Comparison of ENCODE assay signal across 7 mouse cellular contexts in genomic region chr2:91458673-91459391, GRCm38 (mm10). TPM values are rescaled to one million over a fixed set of nuclear protein-coding genes. Genes with fewer than 3 reads are reported as not detected.
DNase-seq lines count a peak whose midpoint lies in the region; ATAC-seq and TF ChIP-seq lines count a peak whose summit lies in the region.

No protein-coding gene starts in this region.

- peak; percentile 41 for ATAC-seq in embryonic facial prominence, embryonic 14.5 days (ENCODE audit: low read depth)
- ATAC-seq in hindbrain, embryonic 12.5 days (ENCODE audit: low FRiP score) = no peak
- ATAC-seq in limb, embryonic 11.5 days (ENCODE audit: insufficient number of reproducible peaks, low FRiP score, low TSS enrichment, low read depth) = peak; percentile 24; the same call in 1 of the 2 replicates

- H3K27me3 ChIP-seq in E14TG2a.4 (ENCODE audit: insufficient read depth, low read length) = peaks cover 59% of the 10 kb centered on the region
- no peaks in the 10 kb centered on the region for H3K27me3 ChIP-seq in embryonic facial prominence, embryonic 14.5 days (replicated peaks; ENCODE audit: control insufficient read depth, insufficient read depth, low read length)
- H3K27me3 ChIP-seq in hindbrain, embryonic 12.5 days = no peaks in the 10 kb centered on the region
- no peaks in the 10 kb centered on the region for H3K27me3 ChIP-seq in limb, embryonic 11.5 days (ENCODE audit: control insufficient read depth, insufficient read depth, low read length)

- no peak for TF ChIP-seq CTCF in E14TG2a.4 (conservative IDR thresholded peaks at IDR 0.05; ENCODE audit: low read length)

- peak overlapping the region; percentile 91 for H3K4me3 ChIP-seq in E14TG2a.4 (replicated peaks; ENCODE audit: low read length)
- peak overlapping the region; percentile 81 for H3K4me3 ChIP-seq in embryonic facial prominence, embryonic 14.5 days (ENCODE audit: low read depth, low read length)
- peak overlapping the region; percentile 74 for H3K4me3 ChIP-seq in hindbrain, embryonic 12.5 days
- H3K4me3 ChIP-seq in limb, embryonic 11.5 days (ENCODE audit: low read depth, low read length) = peak overlapping the region; percentile 89

- peaks cover 45% of the 10 kb centered on the region for H3K4me1 ChIP-seq in E14TG2a.4 (replicated peaks; ENCODE audit: low read depth, low read length)
- H3K4me1 ChIP-seq in embryonic facial prominence, embryonic 14.5 days (ENCODE audit: control insufficient read depth, insufficient read depth, low read length) = peaks cover 27% of the 10 kb centered on the region
- H3K4me1 ChIP-seq in hindbrain, embryonic 12.5 days = peaks cover 41% of the 10 kb centered on the region
- H3K4me1 ChIP-seq in limb, embryonic 11.5 days (ENCODE audit: control insufficient read depth, insufficient read depth, low read length) = peaks cover 21% of the 10 kb centered on the region

- H3K4me2 ChIP-seq in embryonic facial prominence, embryonic 14.5 days (ENCODE audit: low read depth, low read length) = peak overlapping the region; percentile 70
- peak overlapping the region; percentile 96 for H3K4me2 ChIP-seq in hindbrain, embryonic 12.5 days (replicated peaks)
- H3K4me2 ChIP-seq in limb, embryonic 11.5 days (ENCODE audit: low read depth, severe bottlenecking) = peak overlapping the region; percentile 73

- H3K9me3 ChIP-seq in E14TG2a.4 (ENCODE audit: low read length) = peaks cover 6% of the 10 kb centered on the region
- no peaks in the 10 kb centered on the region for H3K9me3 ChIP-seq in embryonic facial prominence, embryonic 14.5 days (ENCODE audit: control insufficient read depth, low read length)
- no peaks in the 10 kb centered on the region for H3K9me3 ChIP-seq in hindbrain, embryonic 12.5 days (replicated peaks)
- H3K9me3 ChIP-seq in limb, embryonic 11.5 days (ENCODE audit: control insufficient read depth, low read length) = no peaks in the 10 kb centered on the region

- peak; percentile 23 for DNase-seq in 3T3-L1 (ENCODE audit: low read depth, low spot score)
- DNase-seq in embryonic facial prominence, embryonic 14.5 days (ENCODE audit: low spot score) = peak; percentile 91
- DNase-seq in limb, embryonic 11.5 days (ENCODE audit: low spot score) = peak; percentile 72
- peak; percentile 83 for DNase-seq in mesoderm, embryonic 11.5 days (ENCODE audit: low read depth, low spot score)
- peak; percentile 63 for DNase-seq in yolk sac, embryonic 10.5 days (ENCODE audit: low spot score)

- peak overlapping the region; percentile 90 for H3K9ac ChIP-seq in embryonic facial prominence, embryonic 14.5 days (ENCODE audit: low read depth, low read length)
- peak overlapping the region; percentile 83 for H3K9ac ChIP-seq in hindbrain, embryonic 12.5 days
- peak overlapping the region; percentile 85 for H3K9ac ChIP-seq in limb, embryonic 11.5 days (ENCODE audit: low read length)

- H3K36me3 ChIP-seq in E14TG2a.4 (ENCODE audit: insufficient read depth, low read length) = no peaks in the 10 kb centered on the region
- no peaks in the 10 kb centered on the region for H3K36me3 ChIP-seq in embryonic facial prominence, embryonic 14.5 days (ENCODE audit: control insufficient read depth, insufficient read depth, low read length)
- H3K36me3 ChIP-seq in hindbrain, embryonic 12.5 days = no peaks in the 10 kb centered on the region
- no peaks in the 10 kb centered on the region for H3K36me3 ChIP-seq in limb, embryonic 11.5 days (ENCODE audit: control insufficient read depth, insufficient read depth, low read length)

- peak overlapping the region; percentile 91 for H3K27ac ChIP-seq in embryonic facial prominence, embryonic 14.5 days (replicated peaks; ENCODE audit: low read depth, low read length)
- H3K27ac ChIP-seq in hindbrain, embryonic 12.5 days = peak overlapping the region; percentile 86
- H3K27ac ChIP-seq in limb, embryonic 11.5 days (replicated peaks; ENCODE audit: low read depth, low read length) = peak overlapping the region; percentile 83

- WGBS in embryonic facial prominence, embryonic 14.5 days = under 1% methylated on average over 32 of the region's 32 CpGs
- WGBS in hindbrain, embryonic 12.5 days = 0% methylated on average over 32 of the region's 32 CpGs
- WGBS in limb, embryonic 11.5 days = under 1% methylated on average over 32 of the region's 32 CpGs

RNA-seq across cellular contexts. Expression of gene Lrp4, which starts 1.5 kb away (rescaled TPM):
- 7.3 and 7.6 TPM in 2 replicates for polyA plus RNA-seq in embryonic facial prominence, embryonic 14.5 days (2014; fragmentation: Nextera tagmentation; extraction: Ambion mirVana)
- 5.8 and 6.4 TPM in 2 replicates for polyA plus RNA-seq in hindbrain, embryonic 12.5 days (2016; fragmentation: Nextera tagmentation; extraction: Ambion mirVana)
- 5.3 and 5.4 TPM in 2 replicates for polyA plus RNA-seq in limb, embryonic 11.5 days (2014; fragmentation: Nextera tagmentation; extraction: Ambion mirVana)

RNA-seq across cellular contexts. Expression of gene 1110051M20Rik, which starts 14.3 kb away (rescaled TPM):
- 56.0 and 59.2 TPM in 2 replicates for polyA plus RNA-seq in embryonic facial prominence, embryonic 14.5 days (2014; fragmentation: Nextera tagmentation; extraction: Ambion mirVana)
- 104 and 105 TPM in 2 replicates for polyA plus RNA-seq in hindbrain, embryonic 12.5 days (2016; fragmentation: Nextera tagmentation; extraction: Ambion mirVana)
- 75.3 and 81.9 TPM in 2 replicates for polyA plus RNA-seq in limb, embryonic 11.5 days (2014; fragmentation: Nextera tagmentation; extraction: Ambion mirVana)

Comparison
In these comparisons a context has a peak if more than half of its experiments do, and no peak if none do; other contexts are left out.
1. DNase-seq: peak in every context shown above with its lines; median percentile 91 in embryonic facial prominence, embryonic 14.5 days; 83 in mesoderm, embryonic 11.5 days; 72 in limb, embryonic 11.5 days; 63 in yolk sac, embryonic 10.5 days; 23 in 3T3-L1.